Mouse (Mus musculus) liver, postnatal 0 days (tissue): ENCODE measurements around the gene Syt2.

Experiments
- CTCF ChIP-seq: sonication (generic); IDR thresholded peaks from 2 replicates; pipeline ENCODE4 v1.5.1; 2016; ENCODE audit warnings: antibody characterized with exemption, low read depth
- EP300 ChIP-seq: IDR thresholded peaks from 2 replicates; pipeline ENCODE4 v1.6.1; 2016; ENCODE audit warnings: antibody characterized with exemption, low read depth, mild to moderate bottlenecking

GRCm38 (mm10) chr1:134682460-134682859 lies 36.0 kb downstream of the Syt2 start:
- TF ChIP-seq CTCF: no peak
- no peak for TF ChIP-seq EP300
